Mouse (Mus musculus): ENCODE data around the gene Rad51b. TPM values are rescaled to one million over a fixed set of nuclear protein-coding genes. Genes with fewer than 3 reads are reported as not detected.

Rad51b gene
- total and polyA plus RNA-seq, 3 experiments, result 1.6 to 45.5 (median 22.0) TPM

DNA sequence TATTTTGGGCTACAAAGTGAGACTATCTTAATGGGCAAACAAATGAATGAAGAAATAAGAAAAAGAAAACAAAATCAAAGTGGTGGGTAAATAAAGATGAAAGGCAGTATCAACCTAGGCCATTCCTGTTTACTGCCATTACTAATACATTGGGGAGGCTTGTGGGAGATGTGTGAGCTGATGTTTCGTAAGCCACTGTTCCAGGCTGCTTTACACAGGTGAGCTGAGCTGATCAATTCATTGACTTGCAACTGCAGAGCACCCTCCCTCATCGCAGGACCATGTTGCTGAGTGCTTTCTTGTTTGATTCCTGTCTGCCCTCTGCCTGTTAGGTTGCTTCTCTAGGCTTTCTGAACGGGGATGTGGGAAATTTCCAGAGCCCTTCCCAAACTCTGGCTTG lies 106.9 kb downstream of the Rad51b start:
- TF ChIP-seq TAL1 (conservative IDR thresholded peaks at IDR 0.05; ENCODE audit: low read depth, low read length) (no peak), POLR2AphosphoS5 (IDR thresholded peaks at IDR 0.05; ENCODE audit: insufficient replicate concordance, low read depth, low read length) (no peak), CTCF (IDR thresholded peaks at IDR 0.05; ENCODE audit: low read depth, low read length) (no peak), GATA1 (IDR thresholded peaks at IDR 0.05; ENCODE audit: borderline replicate concordance, low read length) (no peak), GATA2 (IDR thresholded peaks at IDR 0.05; ENCODE audit: borderline replicate concordance, low read depth, low read length) (no peak)

GRCm38 (mm10) chr12:79404494-79404893 lies 107.4 kb downstream of the Rad51b start:
- Histone ChIP-seq H3K4me3 (ENCODE audit: low read depth, low read length) (no peak overlapping the region), H3K9me3 (replicated peaks) (no peaks in the 10 kb centered on the region), H3K36me3 (replicated peaks) (no peaks in the 10 kb centered on the region), H3K4me1 (ENCODE audit: insufficient read depth, low read depth, low read length) (no peaks in the 10 kb centered on the region), H3K27me3 (ENCODE audit: insufficient read depth, low read length) (no peaks in the 10 kb centered on the region)
- TF ChIP-seq GATA2 (IDR thresholded peaks at IDR 0.05; ENCODE audit: borderline replicate concordance, low read depth, low read length), result no peak
- no peak for TF ChIP-seq TAL1 (conservative IDR thresholded peaks at IDR 0.05; ENCODE audit: low read depth, low read length)
- no peak for TF ChIP-seq POLR2AphosphoS5 (IDR thresholded peaks at IDR 0.05; ENCODE audit: insufficient replicate concordance, low read depth, low read length)
- TF ChIP-seq CTCF (IDR thresholded peaks at IDR 0.05; ENCODE audit: low read depth, low read length), result no peak
- TF ChIP-seq GATA1 (IDR thresholded peaks at IDR 0.05; ENCODE audit: borderline replicate concordance, low read length), result no peak
- no peak for ATAC-seq (ENCODE audit: extremely low read depth, insufficient number of reproducible peaks, low FRiP score, poor library complexity, severe bottlenecking)
- DNase-seq (ENCODE audit: low spot score), result no peak

More for the DNA sequence above, 106.9 kb downstream of the Rad51b start:
- ATAC-seq (ENCODE audit: extremely low read depth, insufficient number of reproducible peaks, low FRiP score, poor library complexity, severe bottlenecking) (no peak), DNase-seq (ENCODE audit: low spot score) (no peak)
- Histone ChIP-seq H3K4me3 (ENCODE audit: low read depth, low read length) (no peak overlapping the region), H3K9me3 (replicated peaks) (no peaks in the 10 kb centered on the region), H3K4me1 (ENCODE audit: insufficient read depth, low read depth, low read length) (no peaks in the 10 kb centered on the region), H3K27me3 (ENCODE audit: insufficient read depth, low read length) (no peaks in the 10 kb centered on the region), H3K36me3 (replicated peaks) (no peaks in the 10 kb centered on the region)

- H3K27me3 ChIP-seq (ENCODE audit: insufficient read depth, low read length), result no peaks in the 10 kb centered on the region
- ATAC-seq (ENCODE audit: extremely low read depth, insufficient number of reproducible peaks, low FRiP score, poor library complexity, severe bottlenecking), result no peak
- no peak for DNase-seq (ENCODE audit: low spot score)
These were observed 111.6 kb downstream of the Rad51b start for GRCm38 (mm10) chr12:79408677-79409076.

GRCm38 (mm10) chr12:79409126-79409860 lies 112.2 kb downstream of the Rad51b start:
- no peaks in the 10 kb centered on the region for H3K27me3 ChIP-seq (ENCODE audit: insufficient read depth, low read length)
- TF ChIP-seq GATA1 (IDR thresholded peaks at IDR 0.05; ENCODE audit: borderline replicate concordance, low read length) (no peak), CTCF (IDR thresholded peaks at IDR 0.05; ENCODE audit: low read depth, low read length) (no peak), TAL1 (conservative IDR thresholded peaks at IDR 0.05; ENCODE audit: low read depth, low read length) (no peak), GATA2 (IDR thresholded peaks at IDR 0.05; ENCODE audit: borderline replicate concordance, low read depth, low read length) (no peak)
- no peak overlapping the region for H3K4me3 ChIP-seq (ENCODE audit: low read depth, low read length)
- H3K9me3 ChIP-seq (replicated peaks), result no peaks in the 10 kb centered on the region
- H3K36me3 ChIP-seq (replicated peaks), result no peaks in the 10 kb centered on the region
- H3K4me1 ChIP-seq (ENCODE audit: insufficient read depth, low read depth, low read length), result no peaks in the 10 kb centered on the region
- ATAC-seq (ENCODE audit: extremely low read depth, insufficient number of reproducible peaks, low FRiP score, poor library complexity, severe bottlenecking) (no peak), DNase-seq (ENCODE audit: low spot score) (no peak)

More at GRCm38 (mm10) chr12:79408677-79409076, 111.6 kb downstream of the Rad51b start:
- no peaks in the 10 kb centered on the region for H3K36me3 ChIP-seq (replicated peaks)
- no peaks in the 10 kb centered on the region for H3K9me3 ChIP-seq (replicated peaks)
- H3K4me3 ChIP-seq (ENCODE audit: low read depth, low read length), result no peak overlapping the region
- H3K4me1 ChIP-seq (ENCODE audit: insufficient read depth, low read depth, low read length), result no peaks in the 10 kb centered on the region
- TF ChIP-seq POLR2AphosphoS5 (IDR thresholded peaks at IDR 0.05; ENCODE audit: insufficient replicate concordance, low read depth, low read length), result no peak
- no peak for TF ChIP-seq CTCF (IDR thresholded peaks at IDR 0.05; ENCODE audit: low read depth, low read length)
- TF ChIP-seq GATA2 (IDR thresholded peaks at IDR 0.05; ENCODE audit: borderline replicate concordance, low read depth, low read length), result no peak

DNA sequence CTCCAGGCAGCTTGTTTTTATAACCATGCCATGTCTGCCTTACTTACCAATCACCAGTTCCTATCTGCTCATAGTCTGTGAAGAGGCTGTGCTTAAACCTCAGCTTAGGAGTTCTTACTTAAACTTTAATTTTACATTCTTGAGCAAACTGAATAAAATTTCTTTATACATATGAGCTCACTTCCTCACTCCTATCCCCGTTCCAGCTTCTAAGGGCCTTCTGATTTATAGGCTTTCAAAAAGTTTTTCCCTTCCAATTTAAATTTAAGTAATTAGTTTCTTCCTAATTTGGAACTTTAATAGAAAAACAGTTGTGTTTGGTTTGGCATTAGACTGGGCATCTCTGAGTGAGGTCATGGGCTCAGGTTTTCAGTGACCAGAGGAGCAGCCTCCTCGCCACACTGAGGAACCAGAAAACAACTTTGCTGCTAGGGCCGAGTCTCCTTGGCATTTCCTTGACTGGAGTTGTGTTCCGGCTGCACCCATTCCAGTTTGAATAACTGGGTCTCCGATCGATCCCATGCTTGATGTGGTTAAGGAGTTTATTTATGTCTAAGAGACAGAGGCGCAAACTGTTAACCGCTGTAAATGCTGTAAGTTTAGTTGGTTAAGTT lies 115.9 kb downstream of the Rad51b start:
- TF ChIP-seq GATA2 (IDR thresholded peaks at IDR 0.05; ENCODE audit: borderline replicate concordance, low read depth, low read length) (no peak), CTCF (IDR thresholded peaks at IDR 0.05; ENCODE audit: low read depth, low read length) (no peak), GATA1 (IDR thresholded peaks at IDR 0.05; ENCODE audit: borderline replicate concordance, low read length) (no peak), POLR2AphosphoS5 (IDR thresholded peaks at IDR 0.05; ENCODE audit: insufficient replicate concordance, low read depth, low read length) (no peak), TAL1 (conservative IDR thresholded peaks at IDR 0.05; ENCODE audit: low read depth, low read length) (no peak)
- H3K4me3 ChIP-seq (ENCODE audit: low read depth, low read length), result no peak overlapping the region
- H3K36me3 ChIP-seq (replicated peaks), result no peaks in the 10 kb centered on the region
- DNase-seq (ENCODE audit: low spot score) (no peak), ATAC-seq (ENCODE audit: extremely low read depth, insufficient number of reproducible peaks, low FRiP score, poor library complexity, severe bottlenecking) (no peak)
- H3K9me3 ChIP-seq (replicated peaks), result no peaks in the 10 kb centered on the region
- no peaks in the 10 kb centered on the region for H3K4me1 ChIP-seq (ENCODE audit: insufficient read depth, low read depth, low read length)
- H3K27me3 ChIP-seq (ENCODE audit: insufficient read depth, low read length), result no peaks in the 10 kb centered on the region

DNA sequence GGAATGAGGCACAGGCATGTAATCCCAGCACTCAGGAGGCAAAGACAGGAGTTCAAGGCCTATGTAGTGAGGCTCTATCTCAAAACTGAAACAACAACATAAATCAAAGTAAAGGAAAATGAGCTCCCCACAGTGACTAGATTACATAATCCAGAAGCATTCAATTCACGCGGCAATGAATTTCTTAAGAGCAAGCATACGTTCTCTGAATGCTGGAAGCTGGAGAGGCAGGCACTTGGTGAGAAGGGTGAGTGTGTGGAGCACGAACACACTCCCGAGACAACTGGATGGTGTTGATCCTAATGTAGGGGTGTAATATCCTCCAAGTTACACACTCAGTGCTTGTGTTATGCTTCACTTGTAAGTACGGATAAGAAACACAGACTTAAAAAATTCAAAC lies 120.3 kb downstream of the Rad51b start:
- Histone ChIP-seq H3K27me3 (ENCODE audit: insufficient read depth, low read length) (no peaks in the 10 kb centered on the region), H3K4me1 (ENCODE audit: insufficient read depth, low read depth, low read length) (no peaks in the 10 kb centered on the region), H3K9me3 (replicated peaks) (no peaks in the 10 kb centered on the region), H3K4me3 (ENCODE audit: low read depth, low read length) (no peak overlapping the region), H3K36me3 (replicated peaks) (no peaks in the 10 kb centered on the region)
- TF ChIP-seq GATA2 (IDR thresholded peaks at IDR 0.05; ENCODE audit: borderline replicate concordance, low read depth, low read length) (no peak), POLR2AphosphoS5 (IDR thresholded peaks at IDR 0.05; ENCODE audit: insufficient replicate concordance, low read depth, low read length) (no peak), CTCF (IDR thresholded peaks at IDR 0.05; ENCODE audit: low read depth, low read length) (no peak), GATA1 (IDR thresholded peaks at IDR 0.05; ENCODE audit: borderline replicate concordance, low read length) (no peak), TAL1 (conservative IDR thresholded peaks at IDR 0.05; ENCODE audit: low read depth, low read length) (no peak)
- ATAC-seq (ENCODE audit: extremely low read depth, insufficient number of reproducible peaks, low FRiP score, poor library complexity, severe bottlenecking) (no peak), DNase-seq (ENCODE audit: low spot score) (no peak)
